Mouse (Mus musculus): ENCODE measurements around the gene Gm20814. TPM values are rescaled to one million over a fixed set of nuclear protein-coding genes. Genes with fewer than 3 reads are reported as not detected.
"Not testable (repeated sequence)": the region's sequence is repeated elsewhere in the genome, so short reads cannot be mapped to it uniquely, and the experiment has no call there.

Gm20814 gene
- polyA plus RNA-seq (2014; fragmentation: Nextera tagmentation; extraction: Ambion mirVana): not detected in 2 replicates

- H3K4me2 ChIP-seq; H3K27ac ChIP-seq (ENCODE audit: low read depth, low read length); H3K4me1 ChIP-seq (ENCODE audit: control insufficient read depth, insufficient read depth, low read length); ATAC-seq (ENCODE audit: low FRiP score); H3K36me3 ChIP-seq (ENCODE audit: control insufficient read depth, insufficient read depth, low read length); DNase-seq (ENCODE audit: low spot score, missing footprints); H3K9me3 ChIP-seq (ENCODE audit: control insufficient read depth, low read length); H3K27me3 ChIP-seq (ENCODE audit: control insufficient read depth, insufficient read depth, low read length); H3K4me3 ChIP-seq (ENCODE audit: low read depth, low read length); H3K9ac ChIP-seq (ENCODE audit: low read length): not testable (repeated sequence)
- WGBS: 83% methylated on average over 1 of the region's 6 CpGs
Observed at GRCm38 (mm10) chrY:75195556-75195955, at the start of gene Gm20814. TSS of gene Gm20814 (plus strand) at chrY:75195856.

All from midbrain, embryonic 11.5 days (tissue).